Mouse (Mus musculus) midbrain, postnatal 0 days (tissue): Measurements from ENCODE around the gene Lgmn. TPM values are rescaled to one million over a fixed set of nuclear protein-coding genes. Genes with fewer than 3 reads are reported as not detected.

ENCODE experiments used
- ATAC-seq: fragments of 200-750 bp; cut with Nextera tagmentation; 2 replicates; pipeline ENCODE4 v1.8.0; 2017; ENCODE audit warnings: moderate number of reproducible peaks, mild to moderate bottlenecking, moderate TSS enrichment, moderate library complexity; ENCODE audit not compliant: low FRiP score
- DNase-seq: peaks from one replicate; pipeline ENCODE4 v3.0.0-alpha.2; 2015; ENCODE audit warnings: low spot score
- H3K27ac ChIP-seq: fragments of 300-500 bp; sonication (generic); 2 replicates; pipeline ENCODE4 v1.5.1; 2014; ENCODE audit warnings: low read depth, mild to moderate bottlenecking, low read length, mixed read lengths
- H3K27me3 ChIP-seq: fragments of 300-500 bp; sonication (generic); 2 replicates; pipeline ENCODE4 v1.6.1; 2014; ENCODE audit warnings: low read length, control low read depth, mixed read lengths; ENCODE audit not compliant: insufficient read depth
- H3K36me3 ChIP-seq: fragments of 300-500 bp; sonication (generic); 2 replicates; pipeline ENCODE4 v1.6.1; 2014; ENCODE audit warnings: low read length, control low read depth, mixed read lengths; ENCODE audit not compliant: insufficient read depth
- H3K4me1 ChIP-seq: fragments of 300-500 bp; sonication (generic); 2 replicates; pipeline ENCODE4 v1.6.1; 2014; ENCODE audit warnings: mild to moderate bottlenecking, control low read depth, antibody characterized with exemption, low read length, mixed read lengths; ENCODE audit not compliant: insufficient read depth
- H3K4me2 ChIP-seq: fragments of 300-500 bp; sonication (generic); 2 replicates; pipeline ENCODE4 v1.6.1; 2014; ENCODE audit warnings: low read depth, mild to moderate bottlenecking, low read length, mixed read lengths; ENCODE audit not compliant: poor library complexity, severe bottlenecking
- H3K4me3 ChIP-seq: fragments of 300-500 bp; sonication (generic); 2 replicates; pipeline ENCODE4 v1.5.1; 2014; ENCODE audit warnings: low read depth, mild to moderate bottlenecking, low read length, moderate library complexity
- H3K9ac ChIP-seq: fragments of 300-500 bp; sonication (generic); replicated peaks from 2 replicates; pipeline ENCODE4 v1.6.1; 2014; ENCODE audit warnings: mild to moderate bottlenecking, low read length, moderate library complexity, mixed read lengths; ENCODE audit not compliant: poor library complexity, severe bottlenecking
- H3K9me3 ChIP-seq: fragments of 300-500 bp; sonication (generic); 2 replicates; pipeline ENCODE4 v1.6.1; 2016; ENCODE audit warnings: low read length, control low read depth
- CTCF ChIP-seq: IDR thresholded peaks from 2 replicates; pipeline ENCODE4 v1.5.1; 2016; ENCODE audit warnings: antibody characterized with exemption, mild to moderate bottlenecking
- WGBS: fragments of 180-500 bp; shearing (Covaris S2); extraction: QIAGEN DNeasy Blood & Tissue Kit; methylation state at CpG from one replicate; pipeline ENCODE4 v1.1.7; 2014; 5-methylcytosine and 5-hydroxymethylcytosine counted together
- polyA plus RNA-seq: library from polyadenylated mRNA; unstranded; fragments of >200 nt; fragmentation: Nextera tagmentation; extraction: Ambion mirVana; gene quantifications from 2 replicates; pipeline ENCODE4 v1.2.1, GENCODE M21; 2015
- total RNA-seq: library from RNA; depleted of rRNA; stranded (reverse); fragments of >200 nt; gene quantifications from 2 replicates; pipeline ENCODE4 v1.2.3, GENCODE M21; 2014

Lgmn gene
- total and polyA plus RNA-seq, 2 experiments from 2014 or later, result 124 to 148 TPM

GRCm38 (mm10) chr12:102438983-102439631 is 506 bp downstream of the Lgmn start:
- Histone ChIP-seq H3K4me1 (peaks cover 11% of the 10 kb centered on the region), H3K27me3 (no peaks in the 10 kb centered on the region), H3K36me3 (no peaks in the 10 kb centered on the region), H3K27ac (peak overlapping the region; percentile 70), H3K9me3 (no peaks in the 10 kb centered on the region), H3K4me3 (peak overlapping the region; percentile 65), H3K4me2 (peak overlapping the region; percentile 65), H3K9ac (peak overlapping the region; percentile 70)
- TF ChIP-seq CTCF, result no peak
- DNase-seq (peak; percentile 43), ATAC-seq (peak; percentile 47)
- WGBS, result 1% methylated on average over 20 of the region's 20 CpGs

DNA sequence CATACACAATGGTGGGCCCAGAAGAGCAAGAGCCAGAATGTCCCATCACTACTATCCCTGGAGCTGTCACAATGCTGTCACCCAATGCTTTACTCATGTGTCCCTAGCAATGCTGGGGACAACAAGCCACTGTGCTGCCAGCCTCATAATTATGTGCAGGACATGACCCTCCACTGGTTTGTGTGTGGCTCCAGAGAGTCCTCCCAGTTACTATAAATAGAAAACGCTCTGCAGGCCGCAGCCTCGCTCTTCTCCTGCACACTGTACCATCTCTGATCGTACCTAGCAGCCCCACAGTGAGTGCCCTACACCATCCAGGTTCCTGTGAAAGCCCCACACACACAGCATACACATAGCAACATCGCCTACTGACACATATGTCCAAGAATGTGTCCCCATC is 1.7 kb downstream of the Lgmn start:
- ATAC-seq (no peak), DNase-seq (no peak)
- Histone ChIP-seq H3K27me3 (no peaks in the 10 kb centered on the region), H3K36me3 (no peaks in the 10 kb centered on the region), H3K4me2 (peak overlapping the region; percentile 65), H3K9ac (no peak overlapping the region; the same call in 1 of the 2 replicates), H3K27ac (no peak overlapping the region), H3K4me3 (peak overlapping the region; percentile 65), H3K4me1 (peaks cover 11% of the 10 kb centered on the region), H3K9me3 (no peaks in the 10 kb centered on the region)
- 75% methylated on average over 5 of the region's 5 CpGs for WGBS
- TF ChIP-seq CTCF, result no peak

GRCm38 (mm10) chr12:102436939-102437526 is 2.6 kb downstream of the Lgmn start:
- WGBS, result 70% methylated on average over 10 of the region's 10 CpGs
- Histone ChIP-seq H3K4me1 (peaks cover 11% of the 10 kb centered on the region), H3K9me3 (no peaks in the 10 kb centered on the region), H3K27me3 (no peaks in the 10 kb centered on the region), H3K36me3 (no peaks in the 10 kb centered on the region), H3K9ac (no peak overlapping the region), H3K4me2 (peak overlapping the region; percentile 26; the same call in 1 of the 2 replicates), H3K4me3 (no peak overlapping the region), H3K27ac (no peak overlapping the region)
- DNase-seq, result no peak
- no peak for TF ChIP-seq CTCF
- no peak for ATAC-seq

DNA sequence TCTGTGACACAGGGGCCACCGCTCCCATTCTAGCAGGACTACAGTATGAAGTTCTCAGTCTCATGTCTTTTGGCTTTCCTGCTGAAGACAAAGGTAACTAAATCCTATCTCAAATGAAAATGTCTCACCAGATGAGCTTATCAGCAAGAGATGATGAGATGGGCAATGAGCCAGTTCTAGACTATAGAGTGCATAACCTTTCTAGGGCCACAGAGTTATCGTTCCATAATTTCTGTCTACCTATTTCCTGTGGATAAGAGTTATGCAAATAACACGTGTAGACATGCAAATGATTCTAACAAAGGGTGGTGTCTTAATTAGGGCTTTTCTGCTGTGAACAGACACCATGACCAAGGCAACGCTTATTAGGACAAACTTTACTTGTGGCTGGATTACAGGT is 5.5 kb downstream of the Lgmn start:
- no peaks in the 10 kb centered on the region for H3K36me3 ChIP-seq
- 86% methylated on average over 4 of the region's 4 CpGs for WGBS
- H3K27me3 ChIP-seq, result no peaks in the 10 kb centered on the region
- no peak overlapping the region for H3K4me2 ChIP-seq
- H3K27ac ChIP-seq, result no peak overlapping the region
- DNase-seq (no peak), ATAC-seq (no peak)
- H3K9me3 ChIP-seq, result no peaks in the 10 kb centered on the region
- no peak for TF ChIP-seq CTCF
- H3K4me3 ChIP-seq, result no peak overlapping the region
- H3K9ac ChIP-seq, result no peak overlapping the region
- peaks cover 11% of the 10 kb centered on the region for H3K4me1 ChIP-seq

DNA sequence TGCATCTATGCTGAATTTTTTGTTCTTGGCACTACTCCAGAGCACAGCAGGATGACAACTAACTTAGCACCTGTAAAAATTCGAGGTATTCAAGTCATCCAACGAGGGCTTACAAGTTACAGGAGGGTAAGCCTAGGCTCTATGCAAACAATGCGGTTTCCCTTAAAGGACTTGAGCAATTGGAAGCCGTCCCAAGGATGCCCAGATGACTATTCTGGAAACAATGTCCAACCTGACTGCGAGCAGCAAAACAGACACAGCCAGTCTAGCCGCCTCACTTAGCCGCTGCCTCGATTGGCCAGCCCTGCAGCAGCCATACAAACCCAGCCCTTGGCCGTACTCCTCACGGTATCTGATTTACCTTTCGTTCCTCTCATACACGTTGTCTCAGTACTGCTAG is 7.4 kb downstream of the Lgmn start:
- Histone ChIP-seq H3K4me3 (no peak overlapping the region), H3K4me1 (no peaks in the 10 kb centered on the region), H3K9ac (no peak overlapping the region), H3K36me3 (no peaks in the 10 kb centered on the region), H3K27ac (no peak overlapping the region), H3K27me3 (no peaks in the 10 kb centered on the region), H3K9me3 (no peaks in the 10 kb centered on the region), H3K4me2 (no peak overlapping the region)
- TF ChIP-seq CTCF, result no peak
- WGBS, result 84% methylated on average over 12 of the region's 12 CpGs
- DNase-seq (no peak), ATAC-seq (no peak)

DNA sequence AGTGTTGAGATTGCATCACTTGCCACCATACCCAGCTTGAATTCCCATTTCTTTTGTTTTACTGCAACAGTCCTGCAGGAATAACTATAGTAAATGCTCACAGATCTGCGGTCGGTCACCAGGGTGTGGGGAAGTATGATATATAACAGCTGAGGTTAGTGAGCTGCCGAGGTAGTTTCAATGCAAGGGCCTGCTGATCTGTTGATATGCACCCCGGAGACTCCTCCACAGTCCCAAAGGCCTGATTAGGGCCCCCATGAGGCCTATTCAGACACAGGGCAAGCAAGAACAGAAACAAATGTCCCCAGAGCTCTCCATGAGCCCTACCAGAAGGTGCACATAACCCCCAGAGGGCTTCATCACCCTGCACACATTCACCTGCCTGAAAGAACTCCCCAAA is 9.4 kb downstream of the Lgmn start:
- ATAC-seq (no peak), DNase-seq (no peak)
- Histone ChIP-seq H3K27me3 (no peaks in the 10 kb centered on the region), H3K27ac (no peak overlapping the region), H3K36me3 (no peaks in the 10 kb centered on the region), H3K4me3 (no peak overlapping the region), H3K4me2 (no peak overlapping the region), H3K9ac (no peak overlapping the region), H3K4me1 (no peaks in the 10 kb centered on the region), H3K9me3 (no peaks in the 10 kb centered on the region)
- 89% methylated on average over 4 of the region's 4 CpGs for WGBS
- TF ChIP-seq CTCF, result no peak
